Mouse (Mus musculus): ENCODE measurements around the gene Pros1. TPM values are rescaled to one million over a fixed set of nuclear protein-coding genes. Genes with fewer than 3 reads are reported as not detected.
A peak's percentile ranks its signal among the peaks of the same experiment; 100 is the strongest.

Gene Pros1
- 1 to 10 TPM; 4.9 to 7.2 TPM for total RNA-seq (2021)
- long read RNA-seq, experiment 1, transcript Pros1-201 (15 exons, 3,303 nt) = major isoform, 13 of 15 reads
- long read RNA-seq, experiment 1, partial matches to known transcripts = 1 of 15 reads
- long read RNA-seq, experiment 1, other reads (novel, unspliced or antisense) = 1 of 15 reads
- long read RNA-seq, experiment 2, transcript Pros1-201 (15 exons, 3,303 nt) = major isoform, 11 of 11 reads
- long read RNA-seq, experiment 2, partial matches to known transcripts = 0 of 11 reads
- long read RNA-seq, experiment 2, other reads (novel, unspliced or antisense) = 0 of 11 reads

DNA sequence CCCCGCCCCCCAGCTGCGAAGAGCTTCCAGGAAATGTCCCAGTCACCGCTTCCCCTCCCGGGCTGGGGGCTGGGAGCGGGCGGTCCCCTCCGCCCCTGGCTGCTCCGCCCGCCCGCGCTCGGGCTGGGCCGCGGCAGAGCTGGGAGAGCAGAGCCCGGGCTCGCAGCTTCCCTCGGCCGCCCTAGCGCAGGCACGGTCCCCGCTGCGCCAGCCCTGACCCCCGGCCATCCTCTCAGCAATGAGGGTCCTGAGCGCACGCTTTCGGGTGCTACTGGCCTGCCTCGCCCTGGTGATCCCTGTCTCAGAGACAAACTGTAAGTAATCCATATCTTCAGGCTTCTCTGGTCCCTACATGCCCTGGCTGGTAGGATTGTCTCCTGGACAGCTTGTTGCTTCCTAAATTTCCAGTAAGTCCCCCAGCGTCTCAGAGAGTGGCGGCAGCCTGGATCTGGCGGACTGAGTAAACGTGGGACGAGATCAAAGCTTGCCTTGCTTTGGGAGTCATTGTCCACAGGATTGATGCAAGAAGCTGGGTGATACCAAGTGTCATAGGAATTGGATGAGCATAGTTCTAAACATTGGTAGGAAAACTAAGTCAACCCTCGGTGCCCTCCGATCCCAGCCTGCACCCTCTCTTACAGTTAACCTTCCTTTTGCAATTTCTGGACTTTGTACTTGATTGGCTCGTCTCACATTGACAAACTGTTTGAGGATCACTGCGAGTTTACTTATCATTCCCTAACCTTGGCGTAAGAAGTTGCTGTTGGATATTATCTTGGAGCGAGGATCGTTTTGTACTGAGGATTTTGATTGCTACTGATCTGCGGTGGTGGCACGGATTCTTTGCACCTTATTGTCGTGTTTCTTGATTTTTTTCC, at the start of gene Pros1:
Gene Pros1 (plus strand): TSS at position 117 of the 878 bp plus-strand sequence.
- DNase-seq (ENCODE audit: low spot score) = peak; percentile 48

- no peak for DNase-seq (ENCODE audit: low spot score)
Observed at GRCm38 (mm10) chr16:62804621-62805020, 49.5 kb upstream of the Pros1 start.

GRCm38 (mm10) chr16:62807249-62807979, 46.7 kb upstream of the Pros1 start:
- no peak for DNase-seq (ENCODE audit: low spot score)

DNA sequence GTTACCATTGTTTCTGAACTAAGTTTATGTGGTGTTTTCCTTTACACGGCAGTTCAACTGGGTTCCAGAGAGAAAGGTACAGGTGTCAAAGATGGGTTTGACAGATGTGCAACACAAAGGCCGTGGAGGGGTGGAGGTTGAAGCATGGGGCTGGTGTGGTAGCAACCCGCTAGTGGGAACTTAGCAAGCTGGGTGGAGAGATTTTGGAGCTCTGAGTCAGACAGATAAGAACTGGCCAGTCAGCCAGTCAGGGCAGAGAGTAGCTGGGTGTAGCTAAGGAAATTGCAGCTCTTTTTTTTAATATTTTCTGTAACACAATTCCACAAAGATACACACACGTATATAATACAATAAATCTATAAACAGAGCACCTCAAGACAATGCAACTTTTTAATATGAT, 43.3 kb upstream of the Pros1 start:
- no peak for DNase-seq (ENCODE audit: low spot score)

GRCm38 (mm10) chr16:62813790-62814189, 40.3 kb upstream of the Pros1 start:
- no peak for DNase-seq (ENCODE audit: low spot score)

- no peak for DNase-seq (ENCODE audit: low spot score)
Observed at GRCm38 (mm10) chr16:62814491-62814890, 39.6 kb upstream of the Pros1 start, which contains the start of gene Stx19. Gene Stx19, plus strand, starts transcription at chr16:62814676.

GRCm38 (mm10) chr16:62822472-62822871, 31.6 kb upstream of the Pros1 start:
- no peak for DNase-seq (ENCODE audit: low spot score)

DNA sequence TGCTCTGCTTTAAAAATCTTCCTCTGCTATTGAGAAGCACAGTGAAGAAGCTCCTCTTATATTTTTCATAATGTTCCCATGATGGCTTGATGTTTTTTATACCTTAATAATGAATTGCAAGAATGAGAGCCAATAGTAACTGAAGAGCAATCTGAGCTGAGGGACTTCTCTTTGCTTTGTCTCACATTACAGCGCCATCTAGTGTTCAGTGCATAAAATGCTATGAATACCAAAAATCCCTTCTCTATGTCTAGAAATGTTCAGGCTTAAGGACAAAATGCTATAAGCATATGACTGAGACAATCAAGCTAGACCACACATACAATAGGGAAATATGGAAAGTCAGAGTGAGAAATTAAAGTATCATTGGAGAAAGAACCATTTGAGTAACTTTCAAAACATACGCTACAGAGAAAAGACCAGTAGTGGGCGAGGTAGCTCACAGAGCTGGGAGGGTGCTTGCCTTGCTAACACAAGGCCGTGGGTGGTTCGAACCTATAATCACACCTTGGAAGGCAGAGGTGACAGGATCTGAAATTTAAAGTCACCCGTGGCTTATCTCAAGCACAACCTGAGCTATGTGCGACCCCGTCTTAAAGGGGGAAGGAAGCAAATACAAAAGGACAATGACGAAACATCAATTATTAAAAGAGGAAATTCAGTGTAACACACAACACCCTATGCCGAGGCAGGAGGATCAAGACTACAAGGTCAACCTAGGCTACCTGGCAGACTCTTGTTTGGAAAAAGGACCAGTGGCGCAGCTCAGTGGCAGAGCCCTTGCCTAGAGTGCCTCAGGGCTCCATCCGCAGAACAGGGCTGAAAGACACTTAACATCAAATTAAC, 27.7 kb upstream of the Pros1 start:
- DNase-seq (ENCODE audit: low spot score) = peak; percentile 12

DNA sequence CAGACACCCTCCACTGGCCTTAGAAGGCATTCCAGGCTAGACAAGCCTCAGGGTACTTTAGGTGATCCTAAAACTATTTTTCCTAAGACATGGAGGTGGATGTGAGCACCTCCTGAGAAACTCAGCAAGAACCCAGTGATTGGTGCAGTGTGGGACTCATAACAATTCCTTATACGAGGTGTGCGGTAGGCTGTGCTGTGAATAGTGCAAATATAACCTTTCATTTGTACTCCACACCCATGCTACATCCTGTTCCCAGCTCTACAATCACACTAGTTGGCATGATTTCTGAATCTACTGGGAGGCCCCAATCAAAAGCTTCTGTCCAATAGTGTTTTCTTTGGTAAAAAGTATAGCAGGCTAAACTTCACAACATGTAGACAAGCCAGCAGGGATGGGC, 22.1 kb upstream of the Pros1 start:
- no peak for DNase-seq (ENCODE audit: low spot score)

DNA sequence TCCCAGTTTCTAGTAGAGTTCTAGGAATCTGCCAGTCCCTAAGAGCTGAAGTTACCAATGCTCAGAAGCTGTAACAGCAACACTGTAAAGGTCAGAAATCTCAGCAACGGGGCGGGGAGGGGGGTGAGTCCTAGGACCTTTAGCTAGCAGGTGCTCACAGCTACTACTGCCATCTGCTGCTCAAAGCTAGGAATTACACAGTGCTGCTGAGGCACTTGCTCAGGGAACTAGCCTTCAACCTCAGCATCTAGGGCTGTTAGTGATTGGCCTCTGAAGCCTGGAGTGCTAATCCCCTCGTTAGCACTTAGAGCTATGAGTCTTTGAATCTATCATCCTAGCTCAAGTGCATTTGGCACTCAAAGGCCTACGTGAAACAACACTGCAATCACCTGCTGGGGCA, 21.6 kb upstream of the Pros1 start:
- peak; percentile 39 for DNase-seq (ENCODE audit: low spot score)

DNA sequence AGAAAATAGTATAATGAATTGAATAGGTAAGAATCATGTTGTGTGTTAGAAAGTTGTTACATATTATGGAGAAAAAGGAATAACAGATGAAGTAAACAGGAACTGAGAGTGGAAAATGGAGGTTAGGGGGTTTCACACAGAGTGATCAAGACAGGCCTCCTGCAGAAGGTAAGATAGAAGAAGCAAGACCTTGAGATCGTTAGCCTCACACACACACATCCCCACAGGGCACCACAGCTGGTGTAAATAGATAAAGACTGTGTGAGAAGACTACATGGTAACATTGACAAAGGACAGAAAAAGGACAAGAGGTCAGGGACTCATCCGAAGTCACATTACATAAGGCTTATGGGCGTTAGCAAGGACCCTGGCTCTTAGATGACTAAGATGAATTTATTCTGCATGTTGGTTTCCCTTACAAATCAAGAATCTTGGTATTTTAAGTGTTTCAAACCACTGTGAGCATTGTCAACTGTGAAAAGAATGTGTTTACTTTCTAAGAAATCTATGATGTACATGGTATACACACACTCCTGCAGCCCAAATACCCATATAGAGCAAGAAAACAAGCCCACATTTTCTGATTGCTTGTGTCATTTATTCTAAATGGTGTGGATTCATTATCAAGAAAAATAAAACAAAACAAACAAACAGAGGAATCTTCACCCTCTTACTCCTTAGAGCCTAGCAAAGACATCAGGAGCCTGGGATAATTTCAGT, 19.9 kb upstream of the Pros1 start:
- DNase-seq (ENCODE audit: low spot score) = no peak

GRCm38 (mm10) chr16:62845341-62845740, 8.8 kb upstream of the Pros1 start:
- DNase-seq (ENCODE audit: low spot score) = no peak

DNA sequence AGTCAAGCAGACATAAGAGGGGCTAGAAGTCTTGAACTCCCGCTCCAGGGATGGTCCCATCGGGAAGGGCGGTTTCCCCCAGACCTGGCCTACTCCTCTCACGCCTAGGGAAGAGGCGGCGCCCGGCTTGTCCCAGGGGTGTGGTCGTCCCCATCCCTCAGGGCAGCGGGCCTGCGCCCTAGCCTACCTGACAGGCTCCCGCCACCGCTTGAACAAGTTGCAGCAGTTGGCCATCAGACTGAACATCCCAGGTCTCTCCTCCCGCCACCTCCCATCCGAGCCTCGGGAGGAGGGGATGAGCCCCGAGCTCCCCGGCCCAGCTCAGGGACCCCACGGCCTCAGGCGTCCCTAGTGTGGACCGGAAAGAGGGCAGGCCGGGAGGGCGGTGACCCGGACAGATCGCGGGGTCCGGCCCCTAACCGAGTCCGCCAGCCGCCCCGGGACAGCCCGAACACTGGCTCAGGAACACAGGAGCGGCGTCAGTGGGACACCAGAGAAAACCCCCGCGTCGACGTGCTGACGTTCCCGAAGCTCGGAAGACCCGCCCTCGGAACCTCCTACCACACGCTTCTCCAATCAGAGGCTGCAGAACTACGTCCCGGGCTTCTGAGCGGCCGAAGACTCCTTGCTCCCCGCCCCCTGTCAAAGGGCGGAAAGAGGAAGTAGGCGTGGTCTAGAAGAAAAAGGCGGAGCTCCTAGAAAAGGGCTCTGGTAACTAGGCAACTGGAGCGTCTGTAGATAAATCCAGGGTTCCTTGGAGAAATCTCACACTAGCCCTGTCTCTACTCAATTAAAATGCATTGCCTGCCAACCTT, 7.4 kb upstream of the Pros1 start, which contains the start of gene Arl13b:
Gene Arl13b (minus strand): TSS at position 543 of the 815 bp plus-strand sequence.
- peak; percentile 97 for DNase-seq (ENCODE audit: low spot score)

GRCm38 (mm10) chr16:62852464-62853252, 1.4 kb upstream of the Pros1 start:
- DNase-seq (ENCODE audit: low spot score) = no peak

DNA sequence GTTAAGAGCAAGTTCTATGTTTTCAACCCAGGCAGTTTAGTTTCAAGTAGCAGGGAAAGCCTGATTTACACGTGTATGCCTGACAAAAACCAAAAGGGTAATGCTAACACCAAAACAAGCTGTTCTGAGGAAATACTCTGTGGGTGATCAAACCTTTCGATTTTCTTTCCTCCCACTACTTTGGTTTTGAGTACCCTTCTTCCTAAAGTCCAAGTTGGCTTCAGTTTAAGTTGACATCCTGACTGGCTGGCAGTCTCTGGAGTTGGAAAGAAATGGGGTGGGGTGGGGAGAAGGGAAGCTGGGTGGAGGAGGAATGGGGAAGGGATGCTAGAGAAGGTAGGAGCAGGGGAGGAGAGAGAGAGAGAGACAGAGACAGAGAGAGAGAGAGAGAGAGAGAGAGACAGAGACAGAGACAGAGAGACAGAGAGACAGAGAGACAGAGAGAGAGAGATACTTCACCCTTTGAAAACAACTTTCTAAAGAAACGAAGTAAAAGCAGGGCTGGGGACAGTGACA, 438 bp upstream of the Pros1 start:
- DNase-seq (ENCODE audit: low spot score) = no peak

DNA sequence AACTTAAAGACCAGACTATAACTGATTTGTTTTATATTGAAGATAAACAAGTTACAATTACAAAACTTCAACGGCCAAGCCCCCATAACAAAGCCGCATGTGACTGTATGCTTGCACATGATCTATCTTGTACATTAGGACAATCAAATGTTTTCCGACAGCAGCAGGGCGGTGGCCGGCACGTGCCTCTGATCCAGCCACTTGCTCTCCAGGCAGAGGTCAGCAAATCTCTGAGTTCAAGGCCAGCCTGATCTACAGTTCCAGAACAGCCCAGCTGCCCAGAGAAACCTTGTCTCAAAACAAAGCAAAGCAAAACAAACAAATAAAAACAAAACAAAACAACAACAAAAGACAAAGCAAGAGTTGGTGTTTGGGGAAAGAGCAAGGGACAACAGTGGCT, 1.3 kb downstream of the Pros1 start:
- DNase-seq (ENCODE audit: low spot score) = no peak

- no peak for DNase-seq (ENCODE audit: low spot score)
Observed at GRCm38 (mm10) chr16:62856273-62856672, 2.2 kb downstream of the Pros1 start.

- no peak for DNase-seq (ENCODE audit: low spot score)
Observed at GRCm38 (mm10) chr16:62857498-62857897, 3.4 kb downstream of the Pros1 start.
